Mouse (Mus musculus) intestine, embryonic 14.5 days (tissue): ENCODE results near the gene Abcb11. TPM values are rescaled to one million over a fixed set of nuclear protein-coding genes. Genes with fewer than 3 reads are reported as not detected.

ENCODE experiments used
- ATAC-seq: fragments of 200-750 bp; cut with Nextera tagmentation; replicated peaks from 2 replicates; pipeline ENCODE4 v1.8.0; 2017; ENCODE audit warnings: low read depth, moderate number of reproducible peaks, moderate TSS enrichment, moderate library complexity; ENCODE audit not compliant: low FRiP score, low TSS enrichment
- DNase-seq: peaks from one replicate; pipeline ENCODE4 v3.0.0-alpha.2; 2018; ENCODE audit warnings: low spot score
- H3K27ac ChIP-seq: fragments of 300-500 bp; sonication (generic); 2 replicates; pipeline ENCODE4 v1.5.1; 2014; ENCODE audit warnings: low read depth, mild to moderate bottlenecking, control low read depth
- H3K27me3 ChIP-seq: fragments of 300-500 bp; sonication (generic); replicated peaks from 2 replicates; pipeline ENCODE4 v1.6.1; 2014; ENCODE audit warnings: low read length, control low read depth; ENCODE audit not compliant: control insufficient read depth, insufficient read depth
- H3K36me3 ChIP-seq: fragments of 300-500 bp; sonication (generic); 2 replicates; pipeline ENCODE4 v1.6.1; 2014; ENCODE audit warnings: low read length, control low read depth; ENCODE audit not compliant: control insufficient read depth, insufficient read depth
- H3K4me1 ChIP-seq: fragments of 300-500 bp; sonication (generic); replicated peaks from 2 replicates; pipeline ENCODE4 v1.6.1; 2014; ENCODE audit warnings: low read length, control low read depth, mixed read lengths; ENCODE audit not compliant: control insufficient read depth, insufficient read depth
- H3K4me2 ChIP-seq: fragments of 300-500 bp; sonication (generic); 2 replicates; pipeline ENCODE4 v1.6.1; 2014; ENCODE audit warnings: low read length
- H3K4me3 ChIP-seq: fragments of 300-500 bp; sonication (generic); 2 replicates; pipeline ENCODE4 v1.5.1; 2014; ENCODE audit warnings: low read depth, low read length, control low read depth, mixed read lengths
- H3K9ac ChIP-seq: fragments of 300-500 bp; sonication (generic); 2 replicates; pipeline ENCODE4 v1.6.1; 2014; ENCODE audit warnings: mild to moderate bottlenecking, low read length
- H3K9me3 ChIP-seq: fragments of 300-500 bp; sonication (generic); 2 replicates; pipeline ENCODE4 v1.6.1; 2016; ENCODE audit warnings: low read length, control low read depth; ENCODE audit not compliant: control insufficient read depth
- WGBS: fragments of 180-500 bp; shearing (Covaris S2); extraction: QIAGEN DNeasy Blood & Tissue Kit; methylation state at CpG from one replicate; pipeline ENCODE4 v1.1.7; 2014; 5-methylcytosine and 5-hydroxymethylcytosine counted together
- polyA plus RNA-seq: library from polyadenylated mRNA; unstranded; fragments of >200 nt; fragmentation: Nextera tagmentation; extraction: Ambion mirVana; gene quantifications from 2 replicates; pipeline ENCODE4 v1.2.1, GENCODE M21; 2014

Abcb11 gene
- not detected in 2 replicates for polyA plus RNA-seq

DNA sequence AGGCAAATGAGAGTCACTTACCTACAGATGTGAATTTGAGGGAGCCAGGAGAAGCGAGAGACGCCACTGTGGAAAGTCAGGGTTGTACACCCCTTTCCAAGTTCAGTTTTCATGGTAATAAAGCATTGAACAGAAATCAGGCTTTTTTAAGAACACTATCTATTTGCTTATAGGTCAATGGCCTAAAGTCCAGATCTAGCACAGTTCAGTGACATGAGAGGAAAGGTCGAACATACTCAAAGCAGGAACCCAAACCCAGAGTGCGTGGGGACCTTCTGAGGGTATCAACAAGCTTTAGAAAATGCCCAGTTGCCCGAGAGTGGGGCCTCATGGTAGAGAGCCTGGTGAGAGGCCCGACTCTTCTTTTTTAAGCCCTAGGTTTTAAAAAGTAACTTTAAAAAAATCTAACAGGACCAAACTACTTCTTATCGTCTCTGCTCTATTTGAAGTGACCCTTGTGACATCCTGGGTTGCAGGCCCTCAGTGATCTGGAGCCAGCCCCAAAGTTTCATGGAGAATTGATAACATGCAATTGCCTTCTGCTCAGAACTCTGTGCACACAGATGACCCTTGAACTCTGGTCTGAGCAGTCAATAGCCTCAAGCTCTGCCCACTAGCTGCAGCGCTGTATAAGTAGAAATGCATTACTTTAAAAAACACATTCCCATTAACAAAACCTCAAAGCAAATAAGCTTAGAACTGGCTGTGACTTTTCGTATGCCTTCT lies at the start of gene Abcb11:
TSS of gene Abcb11 (minus strand) at position 121 of the 726 bp plus-strand sequence.
- ATAC-seq (no peak), DNase-seq (no peak)
- no peaks in the 10 kb centered on the region for H3K27me3 ChIP-seq
- no peak within 1 kb of the TSS for H3K9ac ChIP-seq
- H3K4me1 ChIP-seq = no peaks in the 10 kb centered on the region
- H3K9me3 ChIP-seq = no peaks in the 10 kb centered on the region
- WGBS = 82% methylated on average over 9 of the region's 9 CpGs
- no peaks in the 10 kb centered on the region for H3K36me3 ChIP-seq
- H3K27ac ChIP-seq = no peak within 1 kb of the TSS
- H3K4me3 ChIP-seq = no peak within 1 kb of the TSS
- no peak within 1 kb of the TSS for H3K4me2 ChIP-seq

DNA sequence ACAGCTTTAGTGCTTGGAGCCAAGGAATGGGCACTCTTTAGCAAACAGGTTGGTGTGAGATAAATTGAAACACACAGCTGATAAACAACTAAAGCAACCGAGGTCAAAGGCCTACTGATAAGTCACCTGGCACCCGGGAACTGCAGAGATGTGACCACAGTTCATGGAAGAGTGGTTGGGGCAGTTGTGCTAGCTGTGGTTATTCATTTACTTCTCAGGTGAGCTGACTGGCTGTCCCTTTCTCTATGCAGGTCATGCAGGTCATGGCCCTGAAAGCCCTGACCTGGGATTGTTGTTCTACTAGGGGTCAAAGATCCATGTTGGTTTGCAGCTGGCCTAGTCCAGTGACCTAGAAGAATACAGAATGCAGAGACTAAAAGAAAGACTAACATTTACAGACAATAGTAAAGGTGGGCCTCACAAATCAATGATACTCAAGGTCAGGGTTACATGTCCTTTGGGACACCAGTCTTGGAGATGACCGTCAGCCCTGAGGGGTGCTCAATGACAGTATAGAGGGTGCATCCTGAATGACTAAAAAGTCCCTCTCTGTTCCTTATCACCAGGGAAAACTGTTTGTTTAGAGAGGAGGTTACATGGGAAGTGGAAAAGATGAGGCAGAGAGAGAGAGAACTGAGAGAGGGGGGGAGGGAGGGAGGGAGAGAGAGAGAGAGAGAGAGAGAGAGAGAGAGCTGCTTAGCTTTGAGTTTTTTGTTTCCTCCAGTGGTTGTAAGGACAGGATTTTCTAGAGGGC lies 43.9 kb upstream of the Abcb11 start:
- ATAC-seq (no peak; the same call in 1 of the 2 replicates), DNase-seq (no peak)
- Histone ChIP-seq H3K36me3 (no peaks in the 10 kb centered on the region), H3K9me3 (no peaks in the 10 kb centered on the region), H3K4me3 (no peak overlapping the region), H3K27ac (no peak overlapping the region), H3K27me3 (no peaks in the 10 kb centered on the region), H3K4me2 (no peak overlapping the region), H3K4me1 (no peaks in the 10 kb centered on the region), H3K9ac (no peak overlapping the region)
- 59% methylated on average over 3 of the region's 3 CpGs for WGBS

DNA sequence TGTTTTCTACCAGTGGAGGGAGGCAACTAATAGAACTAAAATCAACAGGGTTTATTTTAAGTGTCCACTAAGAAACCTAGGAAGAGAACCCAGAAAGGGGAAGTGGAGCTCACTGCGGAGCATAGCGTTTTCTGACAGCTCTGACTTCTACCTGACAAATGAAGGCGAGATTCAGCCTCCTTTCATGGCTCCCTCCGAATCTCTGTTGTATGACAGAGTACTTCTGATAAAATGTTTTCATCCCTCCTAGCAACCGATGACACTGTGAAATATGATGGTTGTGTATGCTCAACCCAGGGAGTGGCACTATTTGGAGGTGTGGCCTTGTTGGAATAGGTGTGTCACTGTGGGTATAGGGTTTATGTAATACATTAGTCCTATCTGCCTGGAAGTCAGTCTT lies 40.4 kb upstream of the Abcb11 start:
- no peak overlapping the region for H3K27ac ChIP-seq
- no peak for DNase-seq
- no peak; the same call in 1 of the 2 replicates for ATAC-seq

DNA sequence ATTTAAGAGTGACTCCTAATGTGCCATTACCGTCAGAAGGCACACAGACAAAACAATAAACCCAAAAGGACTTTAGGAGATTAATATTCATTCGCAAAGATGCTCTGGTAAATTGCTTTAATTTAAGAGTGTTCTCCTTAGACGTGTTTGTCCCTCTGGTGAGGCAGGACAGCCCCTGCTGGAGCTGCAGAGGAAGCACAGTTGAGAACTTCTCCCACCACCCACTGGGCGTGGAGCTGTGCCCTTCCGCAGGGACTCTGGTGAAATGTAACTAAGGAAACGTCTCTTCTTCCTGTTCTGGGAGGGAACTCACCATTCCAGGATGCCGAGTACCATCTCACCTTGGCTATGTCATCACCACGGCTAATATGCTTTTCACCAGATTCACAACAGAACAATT lies 39.3 kb upstream of the Abcb11 start:
- WGBS = 44% methylated on average over 8 of the region's 8 CpGs
- no peak for ATAC-seq
- Histone ChIP-seq H3K9ac (no peak overlapping the region), H3K4me2 (no peak overlapping the region), H3K27ac (no peak overlapping the region), H3K36me3 (no peaks in the 10 kb centered on the region), H3K27me3 (no peaks in the 10 kb centered on the region), H3K4me3 (no peak overlapping the region), H3K4me1 (no peaks in the 10 kb centered on the region), H3K9me3 (no peaks in the 10 kb centered on the region)
- no peak for DNase-seq

More for the DNA sequence above, 40.4 kb upstream of the Abcb11 start:
- Histone ChIP-seq H3K4me3 (no peak overlapping the region), H3K4me1 (no peaks in the 10 kb centered on the region), H3K27me3 (no peaks in the 10 kb centered on the region), H3K36me3 (no peaks in the 10 kb centered on the region), H3K4me2 (no peak overlapping the region), H3K9me3 (no peaks in the 10 kb centered on the region), H3K9ac (no peak overlapping the region)
- WGBS = 70% methylated on average over 5 of the region's 5 CpGs

DNA sequence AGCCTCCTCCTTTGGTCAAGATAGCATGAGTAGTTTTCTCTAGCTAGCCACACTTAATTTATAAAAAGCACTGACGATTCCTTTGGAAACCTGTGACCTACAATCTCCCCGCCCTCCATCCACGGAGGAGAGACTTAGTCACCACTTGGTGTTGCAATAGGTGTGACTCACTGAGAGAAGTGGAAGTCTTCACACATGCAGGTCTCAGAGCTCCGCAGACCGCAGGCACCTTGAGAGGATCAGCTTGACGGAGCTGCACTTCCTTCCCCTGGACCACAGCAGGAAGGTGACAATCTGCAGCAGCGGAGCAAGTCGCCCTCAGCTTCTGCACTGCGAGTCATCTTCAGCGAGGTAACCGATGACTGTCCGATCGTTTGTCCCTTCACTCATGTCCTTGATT lies 37.9 kb upstream of the Abcb11 start, which contains the start of gene Dhrs9:
TSS of gene Dhrs9 (plus strand) at position 165 of the 400 bp plus-strand sequence.
- H3K36me3 ChIP-seq = no peaks in the 10 kb centered on the region
- H3K4me1 ChIP-seq = no peaks in the 10 kb centered on the region
- no peak within 1 kb of the TSS for H3K4me3 ChIP-seq
- WGBS = 49% methylated on average over 13 of the region's 13 CpGs
- no peak within 1 kb of the TSS for H3K9ac ChIP-seq
- no peaks in the 10 kb centered on the region for H3K9me3 ChIP-seq
- no peak within 1 kb of the TSS for H3K27ac ChIP-seq
- DNase-seq = no peak
- H3K4me2 ChIP-seq = no peak within 1 kb of the TSS
- no peaks in the 10 kb centered on the region for H3K27me3 ChIP-seq
- peak; percentile 77 for ATAC-seq

DNA sequence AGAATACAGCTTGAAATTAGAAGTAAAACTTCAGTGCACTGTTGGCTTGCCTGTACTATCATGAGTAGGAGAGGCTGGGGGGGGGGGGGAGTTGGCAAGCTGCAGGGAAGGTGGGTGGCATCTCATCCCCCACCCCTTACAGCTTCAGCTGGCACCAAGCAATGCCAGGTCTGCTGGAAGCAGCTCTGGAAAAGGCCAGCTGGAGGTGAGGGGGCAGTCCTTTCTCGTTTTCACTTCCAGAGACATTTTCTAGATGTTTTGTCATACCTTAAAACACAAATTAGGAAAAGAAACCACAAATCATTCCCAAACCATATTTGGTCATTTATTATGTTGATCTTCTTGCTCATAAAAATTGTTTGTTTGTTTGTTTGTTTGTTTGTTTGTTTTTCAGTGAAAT lies 37.4 kb upstream of the Abcb11 start:
- no peak overlapping the region for H3K4me2 ChIP-seq
- no peaks in the 10 kb centered on the region for H3K4me1 ChIP-seq
- H3K9me3 ChIP-seq = no peaks in the 10 kb centered on the region
- H3K9ac ChIP-seq = no peak overlapping the region
- 48% methylated on average over 1 of the region's 1 CpGs for WGBS
- H3K4me3 ChIP-seq = no peak overlapping the region
- DNase-seq (no peak), ATAC-seq (no peak)
- no peak overlapping the region for H3K27ac ChIP-seq
- no peaks in the 10 kb centered on the region for H3K36me3 ChIP-seq
- H3K27me3 ChIP-seq = no peaks in the 10 kb centered on the region

DNA sequence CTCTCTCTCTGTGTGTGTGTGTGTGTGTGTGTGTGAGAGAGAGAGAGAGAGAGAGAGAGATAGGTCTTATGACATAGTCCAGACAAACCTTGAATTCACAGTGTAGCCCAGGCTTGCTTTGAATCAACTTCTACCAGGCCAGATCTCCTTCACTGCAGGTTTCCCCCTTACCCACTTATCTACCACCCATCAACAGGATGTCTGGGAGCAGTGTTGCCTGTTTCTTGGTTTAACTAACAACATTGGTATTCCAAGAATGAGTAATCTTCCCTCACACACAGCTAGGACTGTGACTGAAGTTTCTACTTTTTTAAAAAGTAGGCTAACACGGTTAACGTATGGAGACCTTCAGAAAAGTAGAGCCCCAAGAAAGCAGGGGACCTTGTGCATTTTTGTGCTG lies 34.4 kb upstream of the Abcb11 start:
- H3K27me3 ChIP-seq = no peaks in the 10 kb centered on the region
- no peak overlapping the region for H3K27ac ChIP-seq
- no peak overlapping the region for H3K4me2 ChIP-seq
- H3K9ac ChIP-seq = no peak overlapping the region
- no peaks in the 10 kb centered on the region for H3K9me3 ChIP-seq
- WGBS = 60% methylated on average over 2 of the region's 2 CpGs
- ATAC-seq (no peak), DNase-seq (no peak)
- no peaks in the 10 kb centered on the region for H3K4me1 ChIP-seq
- H3K4me3 ChIP-seq = no peak overlapping the region
- no peaks in the 10 kb centered on the region for H3K36me3 ChIP-seq

DNA sequence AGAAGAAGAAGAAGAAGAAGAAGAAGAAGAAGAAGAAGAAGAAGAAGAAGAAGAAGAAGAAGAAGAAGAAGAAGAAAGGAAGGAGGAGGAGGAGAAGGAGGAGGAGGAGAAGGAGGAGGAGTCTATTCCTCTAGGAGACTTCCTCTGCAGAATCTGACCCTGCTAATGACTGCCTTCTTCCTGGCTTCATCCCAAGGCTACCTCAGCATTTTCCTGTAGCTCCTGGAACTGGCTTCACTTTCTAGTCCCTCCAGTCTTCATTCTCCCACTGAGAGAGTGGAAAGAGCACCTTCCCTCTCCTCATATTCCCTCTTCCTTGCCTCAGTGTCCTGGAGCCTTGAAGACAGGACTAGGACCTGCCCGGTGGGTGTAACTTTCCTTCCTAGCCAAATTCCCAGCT lies 22.9 kb upstream of the Abcb11 start:
- no peaks in the 10 kb centered on the region for H3K9me3 ChIP-seq
- ATAC-seq = no peak
- H3K4me2 ChIP-seq = no peak overlapping the region
- no peaks in the 10 kb centered on the region for H3K4me1 ChIP-seq
- no peaks in the 10 kb centered on the region for H3K27me3 ChIP-seq
- no peak overlapping the region for H3K9ac ChIP-seq
- no peak for DNase-seq
- no peaks in the 10 kb centered on the region for H3K36me3 ChIP-seq
- no peak overlapping the region for H3K4me3 ChIP-seq
- H3K27ac ChIP-seq = no peak overlapping the region
- 100% methylated on average over 1 of the region's 1 CpGs for WGBS
